Mouse (Mus musculus) bone marrow, adult 2 months (tissue): ENCODE measurements around the gene Camsap1.

Source experiments
- CTCF ChIP-seq: fragments of 200-500 bp; IDR thresholded peaks from 2 replicates; pipeline ENCODE4 v1.5.1; 2011; ENCODE audit warnings: low read length, control low read depth; ENCODE audit not compliant: control insufficient read depth, insufficient read depth
- POLR2A ChIP-seq: fragments of 200-500 bp; IDR thresholded peaks from 2 replicates; pipeline ENCODE4 v1.6.1; 2011; ENCODE audit warnings: low read depth, mild to moderate bottlenecking, control low read depth, low read length, borderline replicate concordance; ENCODE audit not compliant: control insufficient read depth

- peak; percentile 29; the same call in 1 of the 2 replicates for TF ChIP-seq CTCF
- no peak for TF ChIP-seq POLR2A
These were observed 47.2 kb upstream of the Camsap1 start for GRCm38 (mm10) chr2:26030288-26030687.
